Mouse (Mus musculus) stomach, embryonic 16.5 days (tissue): Measurements from ENCODE around the gene Ackr4. TPM values are rescaled to one million over a fixed set of nuclear protein-coding genes. Genes with fewer than 3 reads are reported as not detected.

Source experiments
- ATAC-seq: fragments of 200-750 bp; cut with Nextera tagmentation; 2 replicates; pipeline ENCODE4 v1.8.0; 2017; ENCODE audit warnings: moderate number of reproducible peaks, moderate TSS enrichment; ENCODE audit not compliant: insufficient read depth, low FRiP score
- H3K27ac ChIP-seq: fragments of 300-500 bp; sonication (generic); 2 replicates; pipeline ENCODE4 v1.5.1; 2014; ENCODE audit warnings: low read length
- H3K27me3 ChIP-seq: fragments of 300-500 bp; sonication (generic); 2 replicates; pipeline ENCODE4 v1.6.1; 2014; ENCODE audit warnings: low read length, control low read depth, mixed read lengths; ENCODE audit not compliant: control insufficient read depth, insufficient read depth
- H3K36me3 ChIP-seq: fragments of 300-500 bp; sonication (generic); 2 replicates; pipeline ENCODE4 v1.6.1; 2014; ENCODE audit warnings: low read length; ENCODE audit not compliant: control insufficient read depth, insufficient read depth
- H3K4me1 ChIP-seq: fragments of 300-500 bp; sonication (generic); 2 replicates; pipeline ENCODE4 v1.6.1; 2014; ENCODE audit warnings: low read length, control low read depth, mixed read lengths; ENCODE audit not compliant: control insufficient read depth, insufficient read depth
- H3K4me2 ChIP-seq: fragments of 300-500 bp; sonication (generic); 2 replicates; pipeline ENCODE4 v1.6.1; 2014; ENCODE audit warnings: low read depth, low read length, mixed read lengths
- H3K4me3 ChIP-seq: fragments of 300-500 bp; sonication (generic); replicated peaks from 2 replicates; pipeline ENCODE4 v1.5.1; 2014; ENCODE audit warnings: mild to moderate bottlenecking, low read length
- H3K9ac ChIP-seq: fragments of 300-500 bp; sonication (generic); 2 replicates; pipeline ENCODE4 v1.6.1; 2014; ENCODE audit warnings: low read length
- H3K9me3 ChIP-seq: fragments of 300-500 bp; sonication (generic); replicated peaks from 2 replicates; pipeline ENCODE4 v1.6.1; 2016; ENCODE audit warnings: low read length, control low read depth; ENCODE audit not compliant: control insufficient read depth
- WGBS: fragments of 180-500 bp; shearing (Covaris S2); extraction: QIAGEN DNeasy Blood & Tissue Kit; methylation state at CpG from one replicate; pipeline ENCODE4 v1.1.7; 2014; 5-methylcytosine and 5-hydroxymethylcytosine counted together
- polyA plus RNA-seq: library from polyadenylated mRNA; unstranded; fragments of >200 nt; fragmentation: Nextera tagmentation; extraction: Ambion mirVana; gene quantifications from 2 replicates; pipeline ENCODE4 v1.2.1, GENCODE M21; 2015

Ackr4 gene
- polyA plus RNA-seq, 1 experiment from 2014 or later = 4.9 TPM

DNA sequence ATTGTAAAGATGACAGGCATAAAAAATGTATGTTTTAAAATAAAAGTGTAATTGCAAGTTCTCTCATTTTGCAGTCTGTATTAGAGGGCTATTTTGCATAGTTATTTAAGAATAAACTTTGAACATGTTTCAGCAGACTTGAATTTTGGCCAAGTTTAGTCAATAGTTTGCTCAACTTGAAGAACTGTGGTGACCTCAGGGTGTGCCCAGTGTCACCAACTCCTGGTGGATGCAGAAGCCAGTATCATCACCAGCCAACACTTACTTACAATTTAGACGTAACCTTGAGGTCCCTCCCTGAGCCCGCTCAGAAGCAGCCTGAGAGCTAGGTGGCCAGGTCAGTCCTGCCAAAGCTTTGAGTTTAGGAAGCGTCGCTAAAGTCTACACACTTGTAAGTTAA is 83.1 kb downstream of the Ackr4 start:
- no peaks in the 10 kb centered on the region for H3K9me3 ChIP-seq
- H3K9ac ChIP-seq = no peak overlapping the region
- no peaks in the 10 kb centered on the region for H3K27me3 ChIP-seq
- no peak overlapping the region for H3K4me2 ChIP-seq
- 85% methylated on average over 4 of the region's 4 CpGs for WGBS
- H3K4me1 ChIP-seq = no peaks in the 10 kb centered on the region
- no peak overlapping the region for H3K27ac ChIP-seq
- no peak for ATAC-seq
- peaks cover 10% of the 10 kb centered on the region; the same call in 1 of the 2 replicates for H3K36me3 ChIP-seq
- H3K4me3 ChIP-seq = no peak overlapping the region

DNA sequence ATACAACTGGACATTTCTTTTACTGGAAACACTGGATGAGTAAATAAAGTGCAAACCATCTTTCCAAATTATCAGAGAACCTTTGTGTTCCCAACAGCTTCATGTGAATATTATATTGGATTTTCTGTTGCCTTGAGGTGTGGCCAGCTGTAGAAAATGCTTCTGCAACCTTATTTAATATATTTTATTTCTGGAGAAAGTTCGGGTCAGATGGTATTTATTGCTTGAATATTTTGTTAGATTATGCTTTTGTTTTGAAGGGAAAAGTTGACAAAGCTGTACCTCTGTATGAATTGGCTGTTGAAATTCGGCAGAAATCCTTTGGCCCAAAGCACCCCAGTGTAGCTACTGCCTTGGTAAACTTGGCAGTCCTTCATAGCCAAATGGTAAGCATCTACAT is 86.4 kb downstream of the Ackr4 start, which contains the start of gene Gm28305:
Gm28305 (plus strand) TSS at position 301 of the 400 bp plus-strand sequence.
- no peak for ATAC-seq
- 66% methylated on average over 2 of the region's 2 CpGs for WGBS

DNA sequence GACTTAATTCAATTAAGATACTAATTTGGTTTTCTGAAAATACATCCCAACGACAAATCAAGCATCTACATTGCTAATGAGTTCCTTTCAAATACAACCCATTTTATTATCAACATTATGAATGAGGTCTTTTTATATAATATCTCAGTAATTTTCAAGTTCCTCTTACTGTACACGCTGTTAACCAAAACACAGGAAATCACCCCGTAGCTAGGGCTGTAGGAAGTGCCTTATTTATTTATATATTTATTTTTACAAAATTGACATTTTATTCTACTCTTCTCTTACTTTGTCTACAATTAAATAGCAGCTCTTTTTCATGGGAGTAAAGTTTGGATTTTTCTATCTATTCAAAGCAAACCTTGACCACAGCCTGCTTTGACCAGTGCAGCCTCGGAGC is 87.0 kb downstream of the Ackr4 start:
- no peak overlapping the region for H3K9ac ChIP-seq
- no peak overlapping the region for H3K27ac ChIP-seq
- no peaks in the 10 kb centered on the region for H3K9me3 ChIP-seq
- no peak overlapping the region for H3K4me3 ChIP-seq
- ATAC-seq = no peak
- no peaks in the 10 kb centered on the region for H3K27me3 ChIP-seq
- WGBS = 78% methylated on average over 4 of the region's 4 CpGs
- H3K36me3 ChIP-seq = no peaks in the 10 kb centered on the region
- H3K4me2 ChIP-seq = no peak overlapping the region
- no peaks in the 10 kb centered on the region for H3K4me1 ChIP-seq

More for the DNA sequence above, 86.4 kb downstream of the Ackr4 start, which contains the start of gene Gm28305:
- Histone ChIP-seq H3K4me2 (no peak within 1 kb of the TSS), H3K27ac (no peak within 1 kb of the TSS), H3K36me3 (no peaks in the 10 kb centered on the region), H3K27me3 (no peaks in the 10 kb centered on the region), H3K4me3 (no peak within 1 kb of the TSS), H3K4me1 (no peaks in the 10 kb centered on the region), H3K9me3 (no peaks in the 10 kb centered on the region), H3K9ac (no peak within 1 kb of the TSS)

DNA sequence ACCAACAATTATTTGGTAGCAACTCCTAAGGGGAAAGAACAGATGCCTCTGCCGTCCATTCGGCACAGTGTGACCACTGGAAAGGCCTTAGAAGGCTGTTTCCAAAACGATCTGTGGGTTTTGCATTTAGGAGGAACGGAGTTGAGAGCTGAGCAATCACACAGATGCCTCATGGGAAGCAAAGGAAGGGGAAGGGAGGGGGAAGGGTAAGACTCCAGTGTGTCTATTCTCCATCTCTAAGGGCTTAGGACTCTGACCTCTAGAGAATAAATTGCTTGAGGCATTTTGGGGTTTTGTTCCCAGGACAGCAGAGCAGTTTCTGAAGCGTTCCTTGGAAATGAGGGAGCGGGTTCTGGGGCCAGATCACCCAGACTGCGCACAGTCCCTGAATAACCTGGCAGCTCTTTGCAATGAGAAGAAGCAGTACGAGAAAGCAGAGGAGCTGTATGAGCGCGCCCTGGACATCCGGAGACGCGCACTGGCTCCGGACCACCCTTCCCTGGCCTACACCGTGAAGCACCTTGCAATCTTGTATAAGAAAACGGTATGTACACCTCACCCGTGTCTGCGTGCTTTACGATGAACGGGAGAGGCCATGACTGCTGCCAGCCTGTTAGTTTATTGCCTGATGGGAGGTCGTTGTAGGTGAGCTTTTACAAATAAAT is 87.6 kb downstream of the Ackr4 start:
- no peak overlapping the region for H3K9ac ChIP-seq
- H3K4me3 ChIP-seq = no peak overlapping the region
- no peak for ATAC-seq
- H3K27ac ChIP-seq = no peak overlapping the region
- 91% methylated on average over 21 of the region's 21 CpGs for WGBS
- H3K4me2 ChIP-seq = no peak overlapping the region
- H3K9me3 ChIP-seq = no peaks in the 10 kb centered on the region
- H3K27me3 ChIP-seq = no peaks in the 10 kb centered on the region
- no peaks in the 10 kb centered on the region for H3K36me3 ChIP-seq
- no peaks in the 10 kb centered on the region for H3K4me1 ChIP-seq

DNA sequence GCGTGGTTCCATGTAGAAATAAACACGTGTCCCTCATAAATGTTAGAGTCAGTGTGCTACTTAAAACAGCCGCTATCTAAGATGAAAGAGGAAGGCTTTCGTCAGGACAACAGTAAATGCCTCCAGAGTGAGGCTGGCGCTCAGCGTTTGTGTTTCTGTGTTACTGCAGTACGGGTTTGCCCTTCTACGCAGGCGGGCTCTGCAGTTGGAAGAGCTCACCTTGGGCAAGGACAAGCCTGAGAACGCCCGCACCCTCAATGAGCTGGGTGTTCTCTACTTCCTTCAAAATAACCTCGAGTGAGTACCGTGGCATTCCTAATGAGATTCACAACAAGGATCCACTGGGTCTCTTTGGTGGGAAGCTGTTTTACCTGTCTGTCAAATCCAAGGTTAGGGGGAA is 88.5 kb downstream of the Ackr4 start:
- Histone ChIP-seq H3K27me3 (no peaks in the 10 kb centered on the region), H3K4me3 (no peak overlapping the region), H3K27ac (no peak overlapping the region), H3K36me3 (no peaks in the 10 kb centered on the region), H3K9me3 (no peaks in the 10 kb centered on the region), H3K9ac (no peak overlapping the region), H3K4me2 (no peak overlapping the region), H3K4me1 (no peaks in the 10 kb centered on the region)
- 90% methylated on average over 13 of the region's 13 CpGs for WGBS
- ATAC-seq = no peak

DNA sequence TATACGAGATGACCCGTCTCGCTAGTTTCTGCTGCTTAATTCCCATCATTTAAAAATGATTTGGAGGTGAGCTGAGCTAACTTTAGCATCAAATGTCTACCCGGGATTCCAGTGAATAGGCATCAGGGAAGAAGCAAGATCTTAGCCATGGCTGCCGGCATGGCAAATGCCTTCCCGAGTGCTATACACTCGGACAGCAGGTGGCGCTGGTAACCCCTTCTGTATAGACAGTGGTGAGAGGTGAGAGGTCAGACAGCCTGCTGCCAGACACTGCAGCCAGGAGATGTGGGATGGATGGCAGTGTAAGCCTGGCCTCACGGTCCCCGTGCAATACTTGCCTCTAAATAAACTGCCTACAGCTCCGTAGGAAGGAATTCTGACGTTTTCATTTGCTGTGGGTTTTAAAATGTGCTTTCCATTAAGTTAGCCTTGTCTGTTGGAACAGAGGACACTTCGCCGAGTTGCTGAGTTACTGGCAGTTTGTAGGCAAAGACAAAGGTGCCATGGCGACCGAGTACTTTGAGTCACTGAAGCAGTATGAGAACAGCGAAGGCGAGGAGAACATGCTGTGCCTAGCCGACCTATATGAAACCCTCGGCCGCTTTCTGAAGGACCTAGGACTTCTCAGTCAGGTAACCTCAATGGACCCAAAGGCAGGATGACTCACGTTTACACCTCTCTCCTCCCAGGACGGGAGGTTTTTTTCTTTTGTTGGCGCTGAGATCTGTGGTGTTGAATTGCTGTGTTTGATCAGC is 91.3 kb downstream of the Ackr4 start:
- no peak overlapping the region for H3K27ac ChIP-seq
- no peaks in the 10 kb centered on the region for H3K36me3 ChIP-seq
- H3K27me3 ChIP-seq = no peaks in the 10 kb centered on the region
- H3K4me1 ChIP-seq = no peaks in the 10 kb centered on the region
- no peaks in the 10 kb centered on the region for H3K9me3 ChIP-seq
- H3K4me3 ChIP-seq = no peak overlapping the region
- no peak overlapping the region for H3K9ac ChIP-seq
- ATAC-seq = no peak
- H3K4me2 ChIP-seq = no peak overlapping the region
- 48% methylated on average over 24 of the region's 24 CpGs for WGBS

DNA sequence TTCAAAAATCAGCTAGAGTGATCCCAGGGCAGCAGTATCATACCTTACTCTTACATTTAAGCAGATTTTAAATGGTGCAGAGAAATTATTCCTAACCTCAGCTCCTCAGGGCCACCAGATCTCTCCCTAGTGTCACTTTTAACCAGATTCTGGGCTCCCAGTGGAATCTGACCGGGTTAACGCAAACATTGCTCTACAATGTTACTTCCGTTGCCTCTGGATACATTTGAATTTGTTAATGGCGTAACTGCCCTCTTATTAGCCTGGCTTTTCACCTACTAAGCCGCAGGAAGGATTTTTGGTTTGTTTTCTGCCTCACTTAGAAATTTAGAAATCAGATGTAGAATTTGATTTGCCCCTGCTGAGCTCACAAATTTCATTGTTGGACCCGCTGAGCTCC is 92.0 kb downstream of the Ackr4 start:
- no peaks in the 10 kb centered on the region for H3K4me1 ChIP-seq
- 75% methylated on average over 6 of the region's 6 CpGs for WGBS
- H3K4me2 ChIP-seq = no peak overlapping the region
- no peak overlapping the region for H3K4me3 ChIP-seq
- no peaks in the 10 kb centered on the region for H3K27me3 ChIP-seq
- H3K27ac ChIP-seq = no peak overlapping the region
- no peak for ATAC-seq
- no peaks in the 10 kb centered on the region for H3K36me3 ChIP-seq
- H3K9me3 ChIP-seq = no peaks in the 10 kb centered on the region
- no peak overlapping the region for H3K9ac ChIP-seq

DNA sequence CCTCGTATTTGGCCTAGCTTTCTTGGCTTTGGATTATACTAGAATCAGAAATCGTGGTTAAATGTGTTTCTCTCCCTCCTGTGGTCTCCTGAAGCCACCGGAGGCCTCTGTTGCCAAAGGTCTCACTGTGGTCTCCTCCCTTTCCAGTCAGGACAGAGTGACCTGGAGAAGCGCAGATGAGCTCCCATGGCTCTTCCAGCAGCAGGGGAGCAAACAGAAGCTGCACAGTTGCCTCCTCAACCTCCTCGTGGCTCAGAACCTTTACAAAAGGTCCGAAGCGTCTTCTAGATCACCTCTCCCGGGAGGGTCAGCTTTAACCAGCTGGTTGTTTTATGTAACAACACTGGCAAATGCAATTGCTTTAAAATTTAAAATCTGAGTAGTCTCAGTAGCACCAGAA is 92.5 kb downstream of the Ackr4 start:
- H3K9ac ChIP-seq = no peak overlapping the region
- no peak for ATAC-seq
- 82% methylated on average over 8 of the region's 8 CpGs for WGBS
- H3K36me3 ChIP-seq = no peaks in the 10 kb centered on the region
- H3K27ac ChIP-seq = no peak overlapping the region
- H3K27me3 ChIP-seq = no peaks in the 10 kb centered on the region
- H3K4me3 ChIP-seq = no peak overlapping the region
- H3K4me2 ChIP-seq = no peak overlapping the region
- H3K4me1 ChIP-seq = no peaks in the 10 kb centered on the region
- H3K9me3 ChIP-seq = no peaks in the 10 kb centered on the region
